Mouse (Mus musculus) embryo, embryonic 9.5 days (tissue): ENCODE data around the gene Cdca5.
"Not testable (repeated sequence)": the region's sequence is repeated elsewhere in the genome, so short reads cannot be mapped to it uniquely, and the experiment has no call there.

ENCODE experiments used
- DNase-seq: peaks from one replicate; pipeline ENCODE4 v3.0.0-alpha.2; 2017; ENCODE audit errors: extremely low spot score

Gene Cdca5

GRCm38 (mm10) chr19:6084478-6085248, at the start of gene Cdca5, which contains the start of gene Zfpl1:
TSS of gene Cdca5 (plus strand) at chr19:6084983.
TSS of gene Zfpl1 (minus strand) at chr19:6084956.
- peak; percentile 97 for DNase-seq

DNA sequence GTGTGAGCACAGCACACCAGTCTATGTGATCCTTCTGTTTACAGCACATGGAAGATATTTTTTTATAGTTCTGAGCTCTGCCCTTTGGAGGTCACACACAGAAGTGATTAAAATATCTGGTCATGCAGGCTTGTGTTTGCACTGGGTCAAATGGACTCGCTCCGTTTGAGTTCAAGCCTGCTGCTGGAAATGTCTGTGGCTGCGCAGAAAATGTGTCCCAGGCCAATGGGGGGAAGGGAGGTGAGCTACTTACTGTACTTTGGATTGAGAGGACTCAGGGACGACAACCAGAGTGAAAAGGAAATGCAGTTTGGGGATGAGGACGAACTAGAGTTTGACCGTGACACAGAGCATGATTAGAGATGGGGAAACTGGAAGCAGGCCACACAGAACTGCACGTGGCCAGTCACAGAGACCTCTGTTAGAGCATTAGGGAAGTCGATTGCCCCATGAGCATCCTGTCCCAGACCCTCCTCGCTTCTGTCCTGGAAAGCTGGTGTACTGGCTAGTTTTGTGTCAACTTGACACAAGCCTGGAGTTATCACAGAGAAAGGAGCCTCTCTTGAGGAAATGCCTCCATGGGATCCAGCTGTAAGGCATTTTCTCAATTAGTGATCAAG, 48.7 kb upstream of the Cdca5 start:
- no peak for DNase-seq

DNA sequence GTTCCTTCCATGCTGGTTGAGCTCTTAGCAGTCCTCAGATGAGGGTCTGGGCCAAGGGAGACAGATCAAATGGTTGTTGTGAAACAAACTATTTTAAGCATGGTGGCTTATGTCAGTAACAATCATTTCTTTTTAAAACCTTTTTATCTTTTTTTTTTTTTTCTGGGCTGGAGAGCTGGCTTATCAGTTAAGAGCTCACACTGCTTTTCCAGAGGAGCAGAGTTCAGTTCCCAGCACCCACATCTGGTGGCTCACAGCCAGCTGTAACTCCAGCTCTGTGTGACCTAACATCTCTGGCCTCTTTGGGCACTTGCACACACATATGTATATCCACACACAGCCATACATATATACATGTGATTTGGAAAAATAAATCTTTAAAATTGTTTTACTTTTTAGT, 47.1 kb upstream of the Cdca5 start:
- no peak for DNase-seq

DNA sequence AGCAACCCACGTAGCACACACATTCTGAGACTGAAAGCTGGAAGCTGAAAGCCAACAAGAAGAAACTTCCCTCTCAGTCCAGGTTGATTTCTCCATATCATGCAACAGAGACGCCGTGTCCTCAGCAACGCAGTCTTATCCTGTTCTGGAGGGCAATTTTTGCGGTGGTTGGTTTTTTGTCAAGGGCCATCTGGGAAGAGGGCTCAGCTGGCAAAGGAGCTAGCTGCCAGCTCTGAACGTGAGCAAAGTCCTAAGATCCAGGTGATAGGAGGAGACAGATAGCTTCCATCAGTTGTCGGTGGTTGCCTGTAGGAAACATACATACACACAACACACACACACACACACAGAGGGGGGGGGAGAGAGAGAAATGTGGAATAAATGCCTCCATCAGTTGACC, 46.5 kb upstream of the Cdca5 start:
- DNase-seq = no peak

- no peak for DNase-seq
Measured at GRCm38 (mm10) chr19:6040002-6040401, 44.8 kb upstream of the Cdca5 start.

GRCm38 (mm10) chr19:6042293-6042692, 42.5 kb upstream of the Cdca5 start:
- no peak for DNase-seq

- not testable (repeated sequence) for DNase-seq
Measured at GRCm38 (mm10) chr19:6044102-6044501, 40.7 kb upstream of the Cdca5 start.

- DNase-seq = no peak
Measured at GRCm38 (mm10) chr19:6045366-6046293, 39.2 kb upstream of the Cdca5 start.

- peak; percentile 92 for DNase-seq
Measured at GRCm38 (mm10) chr19:6046294-6047153, 38.3 kb upstream of the Cdca5 start, which contains the start of gene Syvn1. TSS of gene Syvn1 (plus strand) at chr19:6046576.

GRCm38 (mm10) chr19:6047154-6047898, 37.5 kb upstream of the Cdca5 start:
- no peak for DNase-seq

DNA sequence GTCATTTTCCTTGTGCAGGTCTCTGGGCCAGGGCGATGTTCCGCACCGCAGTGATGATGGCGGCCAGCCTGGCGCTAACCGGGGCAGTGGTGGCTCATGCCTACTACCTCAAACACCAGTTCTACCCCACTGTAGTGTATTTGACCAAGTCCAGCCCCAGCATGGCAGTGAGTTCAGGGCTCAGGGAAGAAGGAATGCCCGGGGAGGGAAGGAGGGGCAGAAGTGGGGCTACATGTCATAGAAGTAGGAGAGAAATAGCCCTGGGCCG, 37.0 kb upstream of the Cdca5 start:
- DNase-seq = no peak

DNA sequence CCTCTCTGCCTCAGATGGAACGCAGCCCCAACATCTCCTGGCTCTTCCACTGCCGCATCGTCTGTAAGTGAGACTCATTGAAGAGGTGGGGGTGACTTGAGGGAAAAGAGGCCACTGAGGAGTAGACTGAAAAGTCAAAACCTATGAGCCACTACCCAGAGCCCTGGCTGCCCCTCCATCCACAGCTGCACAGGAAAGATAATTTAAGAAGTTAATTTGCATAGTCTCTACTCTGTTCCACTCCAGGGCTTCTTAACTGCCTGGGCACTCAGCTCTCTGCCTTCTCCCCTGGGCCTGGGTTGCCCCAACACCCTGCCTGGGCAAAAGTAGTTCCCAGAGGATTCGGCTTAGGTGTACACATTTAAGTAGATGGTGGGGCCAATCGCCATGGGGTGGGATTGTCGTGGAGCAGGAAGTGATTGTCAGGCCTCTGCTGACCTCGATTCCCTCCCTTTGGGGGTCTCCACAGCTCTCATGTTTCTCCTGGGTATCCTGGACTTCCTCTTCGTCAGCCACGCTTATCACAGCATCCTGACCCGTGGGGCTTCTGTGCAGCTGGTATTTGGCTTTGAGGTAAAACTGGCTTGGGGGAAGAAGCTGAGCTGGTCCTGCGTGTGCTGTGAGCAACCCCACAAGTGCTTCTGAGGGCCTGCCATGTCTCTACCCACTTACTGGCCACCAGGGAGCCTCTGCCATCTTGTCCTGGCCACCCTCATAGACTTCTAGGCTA, 35.9 kb upstream of the Cdca5 start:
- DNase-seq = no peak

GRCm38 (mm10) chr19:6052516-6052915, 32.3 kb upstream of the Cdca5 start:
- no peak for DNase-seq

DNA sequence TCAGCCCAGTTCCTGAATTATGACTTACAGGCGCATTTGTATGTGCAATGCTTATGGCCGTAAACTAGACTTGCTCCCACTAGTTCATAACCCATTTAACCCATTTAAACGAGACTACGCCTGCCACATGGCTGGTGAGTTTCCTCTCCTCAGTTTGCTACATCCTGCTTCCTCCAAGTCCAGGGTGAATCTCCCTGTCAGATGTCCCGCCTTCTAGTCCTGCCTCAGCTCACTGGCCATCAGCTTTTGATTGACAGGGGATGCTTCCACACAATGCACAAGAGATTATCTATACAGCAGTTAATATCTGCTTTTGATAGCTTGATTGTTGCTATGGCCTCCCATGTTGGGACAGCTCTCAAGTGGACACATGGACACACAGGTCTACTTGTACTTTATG, 30.5 kb upstream of the Cdca5 start:
- no peak for DNase-seq

DNA sequence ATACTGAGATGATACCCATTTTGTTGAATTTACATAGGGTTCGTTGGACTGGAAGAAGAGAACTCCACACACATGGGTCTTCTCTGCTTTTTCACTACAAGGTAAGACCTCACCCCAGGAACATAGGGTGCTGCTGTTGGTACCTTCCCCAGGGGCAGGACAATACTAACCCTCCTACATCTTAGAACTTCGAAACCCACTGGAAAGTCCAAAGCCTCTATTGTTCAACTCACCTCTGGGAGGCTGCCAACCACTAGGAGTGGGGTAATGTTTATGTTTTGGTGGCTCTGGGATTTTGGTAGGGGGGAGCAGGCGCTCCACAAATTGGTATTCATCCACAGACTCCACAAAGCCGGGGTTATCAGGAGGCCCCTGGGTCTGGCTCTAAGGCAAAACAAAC, 28.1 kb upstream of the Cdca5 start:
- DNase-seq = no peak

- peak; percentile 98 for DNase-seq
Measured at GRCm38 (mm10) chr19:6057313-6058096, 27.3 kb upstream of the Cdca5 start, which contains the start of the genes Mrpl49 and Fau. TSS of gene Mrpl49 (minus strand) at chr19:6057785. TSS of gene Fau (plus strand) at chr19:6057844.

- no peak for DNase-seq
Measured at GRCm38 (mm10) chr19:6058513-6058912, 26.3 kb upstream of the Cdca5 start.

DNA sequence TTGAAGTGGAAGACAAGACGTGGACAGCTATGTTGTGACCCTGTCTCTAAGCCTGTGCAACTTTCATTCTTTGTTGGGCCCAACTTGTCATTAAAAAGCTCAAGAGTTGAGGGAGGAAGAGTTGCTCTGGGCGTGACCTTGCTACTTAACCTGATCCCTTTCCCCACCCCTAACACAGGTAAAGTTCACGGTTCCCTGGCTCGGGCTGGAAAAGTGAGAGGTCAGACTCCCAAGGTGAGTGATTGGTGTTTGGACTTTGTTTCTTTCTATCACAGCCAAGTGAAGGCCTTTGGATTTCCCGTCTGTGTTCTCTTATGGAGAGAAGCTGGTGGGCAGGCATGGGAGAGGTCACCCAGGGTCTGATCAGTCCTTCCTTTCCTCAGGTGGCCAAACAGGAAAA, 25.8 kb upstream of the Cdca5 start:
- DNase-seq = no peak

DNA sequence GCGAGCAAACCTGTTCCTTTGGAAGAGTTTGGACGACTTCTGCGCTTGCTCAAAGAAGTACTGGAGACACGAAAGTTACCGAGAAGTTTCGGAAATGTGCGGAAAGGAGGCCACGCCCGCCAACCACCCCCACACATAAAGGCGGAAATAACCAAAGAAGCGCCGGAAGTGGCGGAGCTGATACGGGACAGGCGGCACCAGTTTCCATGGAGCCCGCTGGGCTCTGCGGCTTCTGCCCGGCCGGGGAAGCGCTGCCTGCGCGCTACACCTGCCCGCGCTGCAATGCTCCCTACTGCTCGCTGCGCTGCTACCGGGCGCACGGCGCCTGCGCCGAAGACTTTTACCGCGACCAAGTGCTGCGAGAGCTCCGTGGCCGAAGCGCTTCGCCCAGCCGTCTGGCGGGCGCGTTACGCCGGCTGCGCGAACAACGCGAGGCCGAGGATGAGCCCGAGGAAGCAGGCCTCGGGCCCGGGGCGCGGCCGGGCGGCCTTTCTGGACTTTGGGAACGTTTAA, 23.7 kb upstream of the Cdca5 start, which contains the start of gene Znhit2:
Znhit2 (plus strand) TSS at position 172 of the 513 bp plus-strand sequence.
- DNase-seq = peak; percentile 91
